In the genomic region with DNA sequence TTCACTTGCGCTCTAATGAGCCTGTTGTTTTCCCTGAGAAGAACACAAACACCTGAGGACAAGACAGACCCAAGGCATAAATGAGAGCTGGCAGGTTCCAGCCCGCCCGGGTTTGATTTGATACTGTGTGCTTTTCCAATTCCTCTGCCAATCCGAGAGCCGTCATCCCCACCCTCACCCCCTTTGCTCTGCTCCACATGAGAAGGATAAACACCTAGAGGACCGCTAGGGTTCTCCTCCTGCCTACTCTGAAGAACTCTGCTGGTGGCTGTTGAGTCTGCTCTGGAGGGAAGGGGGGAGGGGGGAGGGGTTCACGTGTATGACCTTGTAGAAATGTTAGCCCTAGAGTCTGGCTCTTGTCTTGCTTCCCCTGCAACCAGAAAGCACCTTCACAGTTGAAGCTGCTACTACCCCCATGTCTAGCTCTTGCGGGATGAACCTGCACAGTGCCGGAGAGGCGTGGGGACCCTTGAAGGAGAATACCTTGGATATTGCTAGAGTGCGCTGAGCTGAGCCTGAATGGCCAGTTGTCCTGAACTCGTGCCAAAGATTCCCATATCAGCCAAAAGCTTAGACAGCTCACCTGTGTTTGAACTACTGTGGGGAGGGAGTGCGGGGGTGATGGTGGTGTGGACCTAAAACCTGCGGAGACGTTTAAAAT, we compare ENCODE assay signal across 14 mouse cellular contexts.
DNase-seq lines count a peak whose midpoint lies in the region; ATAC-seq and TF ChIP-seq lines count a peak whose summit lies in the region.
"Had no signal": no experiment of that assay in that cellular context is flagged by ENCODE, and none has a peak within 500 bp of the region (broad histone marks: within the 10 kb centered on the region; RNA-seq: fewer than 3 reads in every experiment).

No protein-coding gene starts in this region.

- intact Hi-C loops in gastrocnemius, adult 2 months (cut with DNase I), result no loop called here

- no peaks in the 10 kb centered on the region for H3K36me3 ChIP-seq in hindbrain, embryonic 11.5 days (ENCODE audit: control insufficient read depth, insufficient read depth, low read length)
- H3K36me3 ChIP-seq in hindbrain, embryonic 10.5 days, result no peaks in the 10 kb centered on the region
- H3K36me3 ChIP-seq in hindbrain, embryonic 16.5 days (ENCODE audit: control insufficient read depth, insufficient read depth, low read length), result no peaks in the 10 kb centered on the region
- H3K36me3 ChIP-seq: G1E; liver, embryonic 13.5 days had no signal

- no peak overlapping the region for H3K4me3 ChIP-seq in hindbrain, embryonic 11.5 days (ENCODE audit: low read depth, low read length)
- H3K4me3 ChIP-seq in hindbrain, embryonic 10.5 days, result no peak overlapping the region
- H3K4me3 ChIP-seq in hindbrain, embryonic 16.5 days (ENCODE audit: low read length), result no peak overlapping the region
- H3K4me3 ChIP-seq in gastrocnemius, adult 2 months, result no peak overlapping the region
- H3K4me3 ChIP-seq: liver, embryonic 13.5 days had no signal

- no peaks in the 10 kb centered on the region for H3K27me3 ChIP-seq in hindbrain, embryonic 11.5 days (ENCODE audit: control insufficient read depth, insufficient read depth, low read length)
- H3K27me3 ChIP-seq in hindbrain, embryonic 10.5 days (ENCODE audit: insufficient read depth, poor library complexity, severe bottlenecking), result peaks cover 20% of the 10 kb centered on the region; the same call in 1 of the 2 replicates
- H3K27me3 ChIP-seq in hindbrain, embryonic 16.5 days (replicated peaks; ENCODE audit: control insufficient read depth, insufficient read depth, low read length), result no peaks in the 10 kb centered on the region

- no peak overlapping the region for H3K9ac ChIP-seq in hindbrain, embryonic 11.5 days (ENCODE audit: low read depth, low read length)
- no peak overlapping the region for H3K9ac ChIP-seq in hindbrain, embryonic 16.5 days (ENCODE audit: low read depth, low read length)
- H3K9ac ChIP-seq: liver, embryonic 13.5 days had no signal

- 48% methylated on average over 15 of the region's 15 CpGs for WGBS in hindbrain, embryonic 11.5 days
- 49% methylated on average over 15 of the region's 15 CpGs for WGBS in hindbrain, embryonic 10.5 days
- WGBS in hindbrain, embryonic 16.5 days, result 24% methylated on average over 15 of the region's 15 CpGs

- no peak overlapping the region; the same call in 1 of the 2 replicates for H3K27ac ChIP-seq in hindbrain, embryonic 11.5 days (ENCODE audit: low read depth, low read length)
- no peak overlapping the region for H3K27ac ChIP-seq in hindbrain, embryonic 10.5 days
- H3K27ac ChIP-seq in hindbrain, embryonic 16.5 days (ENCODE audit: low read depth, low read length), result no peak overlapping the region
- H3K27ac ChIP-seq in gastrocnemius, adult 2 months, result no peak overlapping the region
- H3K27ac ChIP-seq: liver, embryonic 13.5 days had no signal

- no peak overlapping the region for H3K4me2 ChIP-seq in hindbrain, embryonic 11.5 days (replicated peaks; ENCODE audit: low read depth, low read length)
- H3K4me2 ChIP-seq in hindbrain, embryonic 16.5 days (ENCODE audit: low read length), result peak overlapping the region; percentile 29
- H3K4me2 ChIP-seq: liver, embryonic 13.5 days had no signal

- no peak for TF ChIP-seq CTCF in gastrocnemius, adult 2 months (IDR thresholded peaks at IDR 0.05)

- ATAC-seq in hindbrain, embryonic 11.5 days (ENCODE audit: low FRiP score), result peak; percentile 38; the same call in 1 of the 2 replicates
- peak; percentile 58 for ATAC-seq in hindbrain, embryonic 16.5 days

- no peaks in the 10 kb centered on the region for H3K9me3 ChIP-seq in hindbrain, embryonic 11.5 days (ENCODE audit: control insufficient read depth, low read length)
- no peaks in the 10 kb centered on the region for H3K9me3 ChIP-seq in hindbrain, embryonic 10.5 days
- H3K9me3 ChIP-seq in hindbrain, embryonic 16.5 days (ENCODE audit: control insufficient read depth, low read length), result no peaks in the 10 kb centered on the region
- H3K9me3 ChIP-seq: G1E; liver, embryonic 13.5 days had no signal

- no peaks in the 10 kb centered on the region for H3K4me1 ChIP-seq in hindbrain, embryonic 11.5 days (replicated peaks; ENCODE audit: control insufficient read depth, insufficient read depth, low read length)
- H3K4me1 ChIP-seq in hindbrain, embryonic 10.5 days (replicated peaks), result peaks cover 32% of the 10 kb centered on the region
- peaks cover 10% of the 10 kb centered on the region for H3K4me1 ChIP-seq in hindbrain, embryonic 16.5 days (ENCODE audit: control insufficient read depth, insufficient read depth, low read depth, low read length)
- H3K4me1 ChIP-seq: liver, embryonic 13.5 days had no signal

- DNase-seq in hindbrain, embryonic 11.5 days (ENCODE audit: low spot score), result peak; percentile 19
- DNase-seq in hindbrain, embryonic 10.5 days (ENCODE audit: low spot score), result no peak
- peak; percentile 33 for DNase-seq in ES-CJ7 (ENCODE audit: low read depth, low spot score)
- DNase-seq in ZHBTc4 (ENCODE audit: low read depth, low spot score), result peak; percentile 35
- DNase-seq in ovary, postnatal 36 days (ENCODE audit: low spot score), result no peak
- no peak for DNase-seq in MN1 (ENCODE audit: low spot score)
- DNase-seq in gastrocnemius, adult 2 months, result no peak
- DNase-seq: adrenal gland, adult 8-10 months; kidney, adult 11 months; layer of hippocampus, postnatal 36 days; liver, embryonic 13.5 days; thymus, postnatal 36 days had no signal

Comparison
In these comparisons a context has a peak if more than half of its experiments do, and no peak if none do; other contexts are left out.
1. DNase-seq: peak in hindbrain, embryonic 11.5 days (single experiment), ES-CJ7 (single experiment) and ZHBTc4 (single experiment); none in hindbrain, embryonic 10.5 days (single experiment), ovary, postnatal 36 days (single experiment), MN1 (single experiment) and gastrocnemius, adult 2 months (single experiment).